Mouse (Mus musculus) E14TG2a.4 (cell line): ENCODE measurements around the gene Slc39a11.

ENCODE experiments used
- H3K27me3 ChIP-seq: 2 replicates; pipeline ENCODE4 v1.6.1; 2014; ENCODE audit warnings: low read length, control low read depth; ENCODE audit not compliant: insufficient read depth
- H3K36me3 ChIP-seq: 2 replicates; pipeline ENCODE4 v1.6.1; 2014; ENCODE audit warnings: low read length, control low read depth; ENCODE audit not compliant: insufficient read depth
- H3K4me1 ChIP-seq: replicated peaks from 2 replicates; pipeline ENCODE4 v1.6.1; 2014; ENCODE audit warnings: low read depth, low read length, control low read depth
- H3K4me3 ChIP-seq: replicated peaks from 2 replicates; pipeline ENCODE4 v1.5.1; 2014; ENCODE audit warnings: mild to moderate bottlenecking, low read length
- H3K9me3 ChIP-seq: 2 replicates; pipeline ENCODE4 v1.6.1; 2014; ENCODE audit warnings: low read length, control low read depth
- CTCF ChIP-seq: conservative IDR thresholded peaks from 2 replicates; pipeline ENCODE4 v1.5.1; 2014; ENCODE audit warnings: low read length
- NANOG ChIP-seq: IDR thresholded peaks from 2 replicates; pipeline ENCODE4 v1.6.1; 2014; ENCODE audit warnings: borderline replicate concordance, low read length, mixed read lengths
- POU5F1 ChIP-seq: IDR thresholded peaks from 2 replicates; pipeline ENCODE4 v1.6.1; 2014; ENCODE audit warnings: low read length, borderline replicate concordance

Slc39a11 gene

DNA sequence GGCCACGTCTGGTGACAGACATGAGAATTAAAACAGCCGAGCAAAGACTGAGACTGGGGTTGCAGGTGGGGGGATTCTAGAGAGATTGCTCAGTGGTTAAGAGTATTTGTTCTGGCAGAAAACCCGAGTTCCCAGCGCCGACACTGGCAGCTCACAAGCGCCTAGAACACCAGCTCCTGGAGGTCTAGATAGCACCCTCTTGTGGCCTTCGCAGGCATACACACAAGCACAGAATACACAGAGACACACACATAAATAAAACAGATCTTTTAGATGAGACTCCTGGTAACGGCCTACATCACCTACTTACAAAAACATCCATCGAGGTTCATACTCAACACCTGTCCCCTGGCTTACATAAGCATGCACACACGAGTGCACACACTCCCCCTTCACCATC lies 165.8 kb downstream of the Slc39a11 start:
- Histone ChIP-seq H3K36me3 (no peaks in the 10 kb centered on the region), H3K4me1 (peaks cover 15% of the 10 kb centered on the region), H3K4me3 (no peak overlapping the region), H3K9me3 (peaks cover 7% of the 10 kb centered on the region), H3K27me3 (0 out of 2 replicates have a peak, but pooled peaks cover 2% of the 10 kb centered on the region)
- TF ChIP-seq CTCF (peak; percentile 64), NANOG (no peak)

DNA sequence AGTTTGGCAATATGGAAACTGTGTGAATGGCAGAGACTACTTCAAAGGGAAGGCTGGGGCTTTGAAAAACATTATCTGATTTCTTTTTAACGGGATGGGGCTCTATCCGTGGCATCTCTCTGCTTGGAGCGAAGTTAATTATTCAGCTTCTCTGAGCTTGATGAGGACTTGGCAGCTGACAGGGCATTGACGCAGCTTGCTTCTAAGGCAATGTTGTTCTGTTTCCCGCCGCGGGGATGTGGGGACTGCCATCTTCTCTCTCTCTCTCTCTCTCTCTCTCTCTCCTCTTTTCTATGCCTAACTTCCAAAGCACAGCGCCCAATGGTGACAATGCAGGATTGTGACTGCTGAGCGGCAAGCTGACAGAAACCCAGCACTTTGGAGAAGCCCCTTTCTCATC lies 172.3 kb downstream of the Slc39a11 start:
- H3K4me1 ChIP-seq, result peaks cover 15% of the 10 kb centered on the region
- TF ChIP-seq POU5F1, result no peak
- no peak for TF ChIP-seq CTCF
- no peak for TF ChIP-seq NANOG
- H3K36me3 ChIP-seq, result no peaks in the 10 kb centered on the region
- H3K4me3 ChIP-seq, result peak overlapping the region; percentile 63
- 0 out of 2 replicates have a peak, but pooled peaks cover 2% of the 10 kb centered on the region for H3K27me3 ChIP-seq
- no peaks in the 10 kb centered on the region for H3K9me3 ChIP-seq

DNA sequence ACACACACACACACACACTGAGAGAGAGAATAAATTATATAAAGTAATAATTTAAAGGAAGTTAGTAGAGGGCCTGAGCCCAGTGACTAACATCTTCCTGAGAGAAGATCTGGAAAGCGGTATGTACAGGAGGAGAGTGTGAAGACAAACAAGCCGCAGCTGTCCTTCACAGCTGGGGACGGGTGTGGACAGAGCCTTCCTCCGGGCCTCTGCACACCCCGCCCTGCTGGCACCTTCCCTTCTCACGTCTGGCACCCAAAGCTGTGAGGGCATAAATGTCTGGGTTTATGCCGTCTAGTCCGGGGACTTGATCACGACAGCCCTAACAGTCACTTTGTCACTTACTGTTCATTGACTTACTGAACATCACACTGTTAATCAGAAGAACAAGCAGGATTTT lies 173.2 kb downstream of the Slc39a11 start:
- H3K4me1 ChIP-seq, result peaks cover 15% of the 10 kb centered on the region
- TF ChIP-seq CTCF (no peak), NANOG (no peak), POU5F1 (no peak)
- no peak overlapping the region for H3K4me3 ChIP-seq

DNA sequence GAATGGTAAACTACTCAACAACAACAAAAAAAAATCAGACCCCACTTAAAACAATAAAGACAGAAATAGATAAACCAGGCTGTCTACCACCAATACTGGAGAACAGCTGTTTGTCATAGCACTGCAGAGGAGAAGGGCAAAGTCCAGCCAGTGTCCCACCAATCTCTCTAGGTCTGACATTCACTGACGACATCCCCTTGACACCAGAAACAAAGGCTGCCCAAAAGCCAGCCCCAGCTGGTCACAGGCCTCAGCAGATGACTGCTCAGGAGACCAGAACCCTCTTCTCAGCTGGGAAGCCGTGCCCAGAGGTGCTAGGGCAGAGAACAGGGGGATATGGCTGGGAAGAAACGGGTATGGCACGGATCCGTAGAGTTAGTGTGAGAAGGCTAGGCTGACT lies 174.4 kb downstream of the Slc39a11 start:
- Histone ChIP-seq H3K9me3 (peaks cover 7% of the 10 kb centered on the region), H3K36me3 (no peaks in the 10 kb centered on the region), H3K4me1 (peaks cover 15% of the 10 kb centered on the region), H3K27me3 (no peaks in the 10 kb centered on the region), H3K4me3 (no peak overlapping the region)
- TF ChIP-seq POU5F1 (no peak), CTCF (no peak), NANOG (no peak)

More for the DNA sequence above, 173.2 kb downstream of the Slc39a11 start:
- H3K27me3 ChIP-seq, result 0 out of 2 replicates have a peak, but pooled peaks cover 2% of the 10 kb centered on the region
- H3K36me3 ChIP-seq, result no peaks in the 10 kb centered on the region
- peaks cover 1% of the 10 kb centered on the region for H3K9me3 ChIP-seq

DNA sequence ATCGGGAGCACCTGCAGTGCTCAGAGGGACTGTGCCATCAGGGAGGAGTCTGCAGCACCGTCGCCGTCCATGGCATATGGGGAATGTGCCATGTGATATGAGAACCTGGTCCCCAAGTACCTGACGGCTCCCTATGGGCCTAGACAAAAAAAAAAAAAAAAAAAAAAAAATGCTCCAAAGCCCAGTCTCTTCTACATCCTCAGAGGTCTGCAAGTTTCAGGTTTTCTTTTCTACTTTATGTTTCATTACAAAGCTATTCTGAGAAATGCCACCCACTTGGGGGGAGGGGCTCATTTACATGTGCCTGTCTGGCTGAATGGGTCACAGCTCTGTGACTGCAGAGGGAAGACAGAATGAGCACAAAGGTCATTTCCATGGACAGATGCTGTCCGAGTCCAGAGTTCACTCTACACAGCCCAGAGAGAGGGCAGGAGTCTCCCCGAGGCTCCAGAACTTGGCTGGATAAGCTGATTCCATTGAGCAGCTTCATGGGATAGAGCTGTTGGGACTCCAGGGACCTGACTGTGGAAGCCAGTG lies 175.8 kb downstream of the Slc39a11 start:
- H3K36me3 ChIP-seq, result no peaks in the 10 kb centered on the region
- TF ChIP-seq NANOG (no peak), POU5F1 (no peak), CTCF (no peak)
- H3K4me1 ChIP-seq, result peaks cover 15% of the 10 kb centered on the region
- peaks cover 7% of the 10 kb centered on the region for H3K9me3 ChIP-seq
- H3K27me3 ChIP-seq, result no peaks in the 10 kb centered on the region
- no peak overlapping the region for H3K4me3 ChIP-seq

DNA sequence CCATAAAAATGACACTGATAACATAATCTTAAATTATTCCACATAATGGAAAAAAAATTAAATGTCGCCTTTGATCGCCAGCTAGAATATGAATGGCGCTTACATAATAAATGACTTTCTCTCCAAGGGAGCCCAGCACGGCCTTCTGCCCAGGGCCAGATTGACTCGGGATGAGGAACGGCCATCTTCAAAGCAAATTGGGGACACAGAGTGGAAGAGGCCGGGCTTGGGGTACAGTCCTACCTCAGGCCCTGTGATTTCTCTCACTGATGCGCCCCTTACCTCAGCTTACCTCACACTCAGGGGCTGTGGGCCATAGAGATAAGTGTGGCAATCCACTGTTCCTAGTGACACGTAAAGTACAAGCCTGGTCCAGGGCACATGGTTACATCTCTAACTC lies 177.9 kb downstream of the Slc39a11 start:
- Histone ChIP-seq H3K4me3 (no peak overlapping the region), H3K27me3 (no peaks in the 10 kb centered on the region), H3K9me3 (peaks cover 7% of the 10 kb centered on the region), H3K36me3 (no peaks in the 10 kb centered on the region), H3K4me1 (peaks cover 11% of the 10 kb centered on the region)
- TF ChIP-seq CTCF, result no peak
- no peak for TF ChIP-seq POU5F1

DNA sequence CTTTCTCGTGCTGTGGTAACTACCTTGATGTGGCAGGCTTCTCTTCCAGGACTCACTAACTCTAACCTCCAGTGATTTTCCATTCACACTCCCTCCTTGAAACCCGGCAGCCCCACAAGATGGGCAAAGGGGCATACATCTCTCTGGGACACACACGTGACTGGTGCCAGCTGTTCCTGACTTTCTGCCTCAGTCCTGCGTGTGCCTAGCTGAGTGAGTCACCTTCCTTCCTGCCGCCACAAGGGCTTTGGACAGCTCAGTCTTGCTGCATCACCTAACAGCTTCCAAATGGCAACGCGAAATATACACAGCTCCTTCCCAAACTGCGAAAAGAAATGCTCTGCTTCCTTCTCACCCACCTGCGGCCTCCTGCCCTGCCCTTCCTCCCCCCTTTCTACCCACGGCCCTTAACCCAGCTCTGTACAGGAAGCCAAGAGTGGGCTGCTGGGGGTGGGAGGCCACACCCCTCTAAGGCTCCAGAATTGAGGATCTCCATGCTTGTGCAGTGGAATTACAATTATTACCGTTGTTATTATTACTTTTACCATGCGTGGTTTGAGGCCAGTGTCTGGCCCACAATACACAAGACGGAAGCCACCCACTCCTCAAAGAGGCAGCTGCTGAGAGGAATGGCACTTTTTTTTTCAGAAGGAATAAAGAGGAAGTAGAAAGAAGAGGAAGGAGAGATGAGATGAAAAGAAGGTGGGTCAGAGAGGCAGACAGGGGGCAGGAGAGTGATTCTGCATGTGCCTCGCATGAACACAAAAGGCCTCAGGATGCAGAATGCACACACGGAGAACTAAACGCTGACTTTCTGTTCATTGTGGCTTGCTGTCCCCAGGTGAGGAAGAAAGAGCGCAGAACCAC lies 179.7 kb downstream of the Slc39a11 start:
- TF ChIP-seq POU5F1 (no peak), NANOG (no peak), CTCF (no peak)
- Histone ChIP-seq H3K4me1 (peaks cover 11% of the 10 kb centered on the region), H3K36me3 (no peaks in the 10 kb centered on the region), H3K4me3 (no peak overlapping the region), H3K27me3 (no peaks in the 10 kb centered on the region), H3K9me3 (peaks cover 7% of the 10 kb centered on the region)

DNA sequence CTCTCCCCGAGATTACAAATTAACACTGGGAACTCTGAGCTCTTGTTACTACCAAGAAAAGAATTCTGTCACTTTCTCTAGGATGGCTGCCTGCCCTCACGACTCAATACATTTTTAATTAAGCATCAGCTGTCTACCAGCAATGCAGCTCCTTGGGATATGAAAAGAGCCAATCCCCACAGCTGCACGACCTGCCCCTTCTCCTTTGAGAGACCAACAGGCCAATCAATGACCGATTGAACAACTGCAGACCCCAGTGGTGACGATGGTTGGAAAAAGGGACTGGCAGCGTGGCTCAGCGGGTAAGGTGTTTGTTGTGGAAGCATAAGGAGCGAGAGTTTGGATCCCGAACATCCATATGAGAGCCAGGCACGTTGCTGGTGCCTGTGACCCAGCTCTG lies 181.9 kb downstream of the Slc39a11 start:
- no peak for TF ChIP-seq POU5F1
- no peak for TF ChIP-seq NANOG
- TF ChIP-seq CTCF, result no peak
- H3K36me3 ChIP-seq, result 0 out of 2 replicates have a peak, but pooled peaks cover 3% of the 10 kb centered on the region
- peaks cover 11% of the 10 kb centered on the region for H3K4me1 ChIP-seq
- H3K9me3 ChIP-seq, result peaks cover 7% of the 10 kb centered on the region
- no peaks in the 10 kb centered on the region for H3K27me3 ChIP-seq
- no peak overlapping the region for H3K4me3 ChIP-seq
